ENCODE assay signal across 9 mouse cellular contexts in the genomic region with DNA sequence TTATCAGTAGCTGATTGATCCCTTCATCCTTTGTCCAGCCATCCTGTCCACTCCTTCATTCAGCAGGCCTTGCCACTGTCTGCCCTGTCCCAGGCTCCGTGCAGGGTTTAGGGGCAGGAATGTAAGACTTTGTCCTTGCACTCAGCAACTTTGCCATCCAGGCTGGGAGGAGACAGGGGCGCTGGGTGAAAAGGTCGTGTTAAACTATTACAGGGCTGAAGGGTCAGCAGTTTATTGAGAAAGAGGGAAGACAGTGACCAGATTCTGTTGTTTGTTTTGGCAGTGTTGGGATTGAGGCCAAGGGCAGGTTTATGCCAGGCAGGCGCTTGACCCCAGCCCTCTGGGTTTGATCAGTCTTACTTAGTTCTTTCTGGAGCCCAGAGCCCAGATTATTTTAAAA. TPM values are rescaled to one million over a fixed set of nuclear protein-coding genes. Genes with fewer than 3 reads are reported as not detected.
DNase-seq lines count a peak whose midpoint lies in the region; ATAC-seq and TF ChIP-seq lines count a peak whose summit lies in the region.
"Had no signal": no experiment of that assay in that cellular context is flagged by ENCODE, and none has a peak within 500 bp of the region (broad histone marks: within the 10 kb centered on the region; RNA-seq: fewer than 3 reads in every experiment).

No protein-coding gene starts in this region.

- H3K9ac ChIP-seq in kidney, embryonic 14.5 days (ENCODE audit: low read depth, low read length): no peak overlapping the region
- H3K9ac ChIP-seq in liver, adult 2 months (ENCODE audit: low read depth, low read length): no peak overlapping the region

- H3K4me1 ChIP-seq in kidney, embryonic 14.5 days (ENCODE audit: control insufficient read depth, insufficient read depth, low read length): no peaks in the 10 kb centered on the region
- H3K4me1 ChIP-seq in liver, adult 2 months (ENCODE audit: control insufficient read depth, insufficient read depth, low read length): peaks cover 47% of the 10 kb centered on the region

- no peaks in the 10 kb centered on the region for H3K27me3 ChIP-seq in kidney, embryonic 14.5 days (ENCODE audit: control insufficient read depth, insufficient read depth, low read length)
- no peaks in the 10 kb centered on the region for H3K27me3 ChIP-seq in liver, adult 2 months (ENCODE audit: control insufficient read depth, insufficient read depth, low read length)

- no peak for TF ChIP-seq CTCF in liver, adult 2 months (IDR thresholded peaks at IDR 0.05; ENCODE audit: low read depth, low read length)

- 63% methylated on average over 4 of the region's 4 CpGs for WGBS in kidney, embryonic 14.5 days
- WGBS in liver, adult 2 months: 11% methylated on average over 4 of the region's 4 CpGs

- no peak for ATAC-seq in kidney, embryonic 14.5 days (ENCODE audit: low FRiP score, low TSS enrichment)

- no peaks in the 10 kb centered on the region for H3K79me2 ChIP-seq in liver, adult 2 months (ENCODE audit: control insufficient read depth, insufficient read depth, low read length)

- peaks cover 77% of the 10 kb centered on the region for H3K36me3 ChIP-seq in kidney, embryonic 14.5 days (ENCODE audit: control insufficient read depth, insufficient read depth, low read length)
- peaks cover 5% of the 10 kb centered on the region for H3K36me3 ChIP-seq in liver, adult 2 months (ENCODE audit: control insufficient read depth, insufficient read depth, low read length)

- no peak overlapping the region for H3K4me2 ChIP-seq in kidney, embryonic 14.5 days (replicated peaks; ENCODE audit: low read depth, low read length)

- H3K9me3 ChIP-seq in kidney, embryonic 14.5 days (ENCODE audit: control insufficient read depth, low read length): no peaks in the 10 kb centered on the region

- TF ChIP-seq POLR2A in liver, adult 2 months (IDR thresholded peaks at IDR 0.05; ENCODE audit: extremely low read depth, insufficient read depth, low read length): no peak

- peak; percentile 95 for DNase-seq in kidney, adult 11 months
- peak; percentile 63 for DNase-seq in adrenal gland, postnatal 10 days
- DNase-seq in kidney, adult 18-20 months: peak; percentile 83
- peak; percentile 99 for DNase-seq in liver, adult 2 months (ENCODE audit: extremely low read depth, low read depth, low spot score)
- no peak for DNase-seq in frontal cortex, postnatal 10 days (ENCODE audit: low spot score in 2 of 2)
- DNase-seq in thymus, postnatal 10 days (ENCODE audit: low spot score in 2 of 2): no peak
- DNase-seq in spleen, adult 18-20 months: no peak

- H3K27ac ChIP-seq in kidney, embryonic 14.5 days (ENCODE audit: low read depth, low read length): no peak overlapping the region
- H3K27ac ChIP-seq in liver, adult 2 months (replicated peaks; ENCODE audit: insufficient read depth, low read depth, low read length): peak overlapping the region; percentile 74

- no peak overlapping the region for H3K4me3 ChIP-seq in kidney, embryonic 14.5 days (ENCODE audit: low read length)
- no peak overlapping the region for H3K4me3 ChIP-seq in liver, adult 2 months (ENCODE audit: insufficient read depth, low read depth, low read length)
- H3K4me3 ChIP-seq: myocyte had no signal

RNA-seq across cellular contexts. Expression of a gene that starts 25.2 kb away (rescaled TPM):
- polyA plus RNA-seq in kidney, embryonic 14.5 days (2014; fragmentation: Nextera tagmentation; extraction: Ambion mirVana): 192 and 214 TPM in 2 replicates
- 100 to 1,000 TPM; 180 to 190 TPM for total RNA-seq in adrenal gland, postnatal 10 days (2021)
- 104 and 108 TPM in 2 replicates for total RNA-seq in liver, adult 2 months (2014; rRNA removed)
- 122 and 131 TPM in 2 replicates for polyA plus RNA-seq in liver, adult 2 months (2012; rRNA removed)

Comparison
In these comparisons a context has a peak if more than half of its experiments do, and no peak if none do; other contexts are left out.
1. DNase-seq: peak in kidney, adult 11 months (single experiment), adrenal gland, postnatal 10 days (single experiment), kidney, adult 18-20 months (single experiment) and liver, adult 2 months (single experiment); none in frontal cortex, postnatal 10 days (0 of 2), thymus, postnatal 10 days (0 of 2) and spleen, adult 18-20 months (0 of 2).